Comparison of ENCODE assay signal across 24 mouse cellular contexts in genomic region chr2:160529306-160529705, GRCm38 (mm10).
DNase-seq lines count a peak whose midpoint lies in the region; ATAC-seq and TF ChIP-seq lines count a peak whose summit lies in the region.
"Had no signal": no experiment of that assay in that cellular context is flagged by ENCODE, and none has a peak within 500 bp of the region (broad histone marks: within the 10 kb centered on the region; RNA-seq: fewer than 3 reads in every experiment).

No protein-coding gene starts in this region.

- peak; percentile 16 for DNase-seq in hindbrain, postnatal 0 days (ENCODE audit: low spot score)
- DNase-seq in hindbrain, embryonic 11.5 days (ENCODE audit: low spot score) = no peak
- peak; percentile 25 to 36 for DNase-seq in right cerebral cortex, postnatal 10 days (ENCODE audit: low spot score in 2 of 2)
- DNase-seq in right cerebral cortex, postnatal 14 days = no peak
- peak; percentile 37 to 44 for DNase-seq in heart, postnatal 14 days
- DNase-seq in forebrain, embryonic 10.5 days (ENCODE audit: extremely low spot score, low spot score) = no peak
- no peak for DNase-seq in thymus, adult 18-20 months
- DNase-seq: adrenal gland, postnatal 14 days; cerebellum, adult 11 months; gastrocnemius, postnatal 10 days; kidney, adult 2 months; kidney, postnatal 14 days; liver; liver, postnatal 0 days; midbrain, embryonic 14.5 days; retina, postnatal 1 day; thymus, postnatal 14 days had no signal

- no peaks in the 10 kb centered on the region for H3K36me3 ChIP-seq in hindbrain, postnatal 0 days (ENCODE audit: insufficient read depth, low read length)
- H3K36me3 ChIP-seq in hindbrain, embryonic 11.5 days (ENCODE audit: control insufficient read depth, insufficient read depth, low read length) = no peaks in the 10 kb centered on the region
- H3K36me3 ChIP-seq in forebrain, embryonic 10.5 days (replicated peaks) = no peaks in the 10 kb centered on the region
- H3K36me3 ChIP-seq: embryonic facial prominence, embryonic 12.5 days; heart, embryonic 13.5 days; hindbrain, embryonic 12.5 days had no signal

- H3K9ac ChIP-seq in hindbrain, postnatal 0 days (replicated peaks; ENCODE audit: low read length) = no peak overlapping the region
- H3K9ac ChIP-seq in hindbrain, embryonic 11.5 days (ENCODE audit: low read depth, low read length) = no peak overlapping the region
- H3K9ac ChIP-seq: embryonic facial prominence, embryonic 12.5 days; heart, embryonic 13.5 days; hindbrain, embryonic 12.5 days; liver, postnatal 0 days had no signal

- TF ChIP-seq CTCF in hindbrain, postnatal 0 days (IDR thresholded peaks at IDR 0.05; ENCODE audit: low read depth) = no peak

- no peak overlapping the region for H3K4me2 ChIP-seq in hindbrain, postnatal 0 days (ENCODE audit: low read depth, low read length)
- H3K4me2 ChIP-seq in hindbrain, embryonic 11.5 days (replicated peaks; ENCODE audit: low read depth, low read length) = no peak overlapping the region
- H3K4me2 ChIP-seq: embryonic facial prominence, embryonic 12.5 days; heart, embryonic 13.5 days; hindbrain, embryonic 12.5 days had no signal

- intact Hi-C loops in heart, postnatal 14 days (cut with DNase I) = no loop called here

- 47% methylated on average over 7 of the region's 7 CpGs for WGBS in hindbrain, postnatal 0 days
- 75% methylated on average over 7 of the region's 7 CpGs for WGBS in hindbrain, embryonic 11.5 days
- 79% methylated on average over 7 of the region's 7 CpGs for WGBS in forebrain, embryonic 10.5 days

- no peak for ATAC-seq in hindbrain, postnatal 0 days
- no peak for ATAC-seq in hindbrain, embryonic 11.5 days (ENCODE audit: low FRiP score)
- ATAC-seq: activated CD4-positive, CD25-positive, alpha-beta regulatory T cell, adult 4 months; forebrain, embryonic 14.5 days; inflammation-experienced regulatory T-cells, adult 6 months; liver, postnatal 0 days had no signal

- H3K4me1 ChIP-seq in hindbrain, postnatal 0 days (ENCODE audit: insufficient read depth, low read length) = no peaks in the 10 kb centered on the region
- no peaks in the 10 kb centered on the region for H3K4me1 ChIP-seq in hindbrain, embryonic 11.5 days (replicated peaks; ENCODE audit: control insufficient read depth, insufficient read depth, low read length)
- peaks cover 19% of the 10 kb centered on the region for H3K4me1 ChIP-seq in forebrain, embryonic 10.5 days

- no peaks in the 10 kb centered on the region for H3K9me3 ChIP-seq in hindbrain, postnatal 0 days (ENCODE audit: low read length)
- H3K9me3 ChIP-seq in hindbrain, embryonic 11.5 days (ENCODE audit: control insufficient read depth, low read length) = no peaks in the 10 kb centered on the region
- H3K9me3 ChIP-seq in forebrain, embryonic 10.5 days = no peaks in the 10 kb centered on the region
- H3K9me3 ChIP-seq: embryonic facial prominence, embryonic 12.5 days; heart, embryonic 13.5 days; hindbrain, embryonic 12.5 days had no signal

- no peak overlapping the region for H3K4me3 ChIP-seq in hindbrain, postnatal 0 days (ENCODE audit: low read length)
- no peak overlapping the region for H3K4me3 ChIP-seq in hindbrain, embryonic 11.5 days (ENCODE audit: low read depth, low read length)
- H3K4me3 ChIP-seq in forebrain, embryonic 10.5 days = no peak overlapping the region
- H3K4me3 ChIP-seq: embryonic facial prominence, embryonic 12.5 days; erythroblast, embryonic 14.5 days; heart, embryonic 13.5 days; hindbrain, embryonic 12.5 days had no signal

- no peaks in the 10 kb centered on the region for H3K27me3 ChIP-seq in hindbrain, postnatal 0 days (ENCODE audit: insufficient read depth, low read length)
- H3K27me3 ChIP-seq in hindbrain, embryonic 11.5 days (ENCODE audit: control insufficient read depth, insufficient read depth, low read length) = peaks cover 5% of the 10 kb centered on the region
- H3K27me3 ChIP-seq in forebrain, embryonic 10.5 days (ENCODE audit: poor library complexity, severe bottlenecking) = peaks cover 12% of the 10 kb centered on the region
- H3K27me3 ChIP-seq: embryonic facial prominence, embryonic 12.5 days had no signal

- H3K27ac ChIP-seq in hindbrain, postnatal 0 days = no peak overlapping the region
- no peak overlapping the region for H3K27ac ChIP-seq in hindbrain, embryonic 11.5 days (ENCODE audit: low read depth, low read length)
- no peak overlapping the region for H3K27ac ChIP-seq in forebrain, embryonic 10.5 days
- H3K27ac ChIP-seq: embryonic facial prominence, embryonic 12.5 days; heart, embryonic 13.5 days; hindbrain, embryonic 12.5 days had no signal

Comparison
In these comparisons a context has a peak if more than half of its experiments do, and no peak if none do; other contexts are left out.
1. DNase-seq: peak in hindbrain, postnatal 0 days (single experiment), right cerebral cortex, postnatal 10 days (2 of 2) and heart, postnatal 14 days (2 of 2); none in hindbrain, embryonic 11.5 days (single experiment), right cerebral cortex, postnatal 14 days (single experiment), forebrain, embryonic 10.5 days (single experiment) and thymus, adult 18-20 months (0 of 2).